Mouse (Mus musculus): Measurements from ENCODE around the gene Washc4. TPM values are rescaled to one million over a fixed set of nuclear protein-coding genes. Genes with fewer than 3 reads are reported as not detected.

Washc4 gene
- total RNA-seq, 1 experiment from 2014 or later: 57.4 TPM

GRCm38 (mm10) chr10:83590801-83591200 is 47.2 kb downstream of the Washc4 start:
- ATAC-seq (replicated peaks; ENCODE audit: insufficient number of reproducible peaks, low FRiP score, low TSS enrichment, poor library complexity, severe bottlenecking): no peak

DNA sequence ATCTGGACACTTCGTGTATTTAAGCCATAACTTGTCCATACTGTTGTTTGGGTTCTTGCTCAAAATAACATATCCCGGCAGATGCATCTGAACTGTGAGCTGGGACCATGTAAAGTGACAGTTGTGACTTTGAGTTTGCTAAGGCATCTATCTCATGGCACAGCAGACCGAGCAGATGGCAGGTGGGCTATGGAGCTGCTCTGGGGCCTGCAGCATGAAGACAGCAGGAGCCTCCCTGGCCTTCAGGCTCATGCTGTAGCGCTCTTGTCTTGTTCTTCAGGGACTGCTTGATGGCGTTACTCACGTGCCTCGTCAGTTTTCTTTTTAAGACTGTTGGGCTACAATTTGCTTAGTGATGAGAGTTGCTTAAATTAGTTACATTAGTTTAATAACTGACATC is 49.1 kb downstream of the Washc4 start:
- no peak for ATAC-seq (replicated peaks; ENCODE audit: insufficient number of reproducible peaks, low FRiP score, low TSS enrichment, poor library complexity, severe bottlenecking)

GRCm38 (mm10) chr10:83594526-83594925 is 51.0 kb downstream of the Washc4 start:
- ATAC-seq (replicated peaks; ENCODE audit: insufficient number of reproducible peaks, low FRiP score, low TSS enrichment, poor library complexity, severe bottlenecking): no peak

GRCm38 (mm10) chr10:83600650-83601049 is 57.1 kb downstream of the Washc4 start:
- no peak for ATAC-seq (replicated peaks; ENCODE audit: insufficient number of reproducible peaks, low FRiP score, low TSS enrichment, poor library complexity, severe bottlenecking)

- ATAC-seq (replicated peaks; ENCODE audit: insufficient number of reproducible peaks, low FRiP score, low TSS enrichment, poor library complexity, severe bottlenecking): no peak
Measured at GRCm38 (mm10) chr10:83603956-83604564, 60.5 kb downstream of the Washc4 start.

- no peak for ATAC-seq (replicated peaks; ENCODE audit: insufficient number of reproducible peaks, low FRiP score, low TSS enrichment, poor library complexity, severe bottlenecking)
Measured at GRCm38 (mm10) chr10:83605637-83606183, 62.2 kb downstream of the Washc4 start.

DNA sequence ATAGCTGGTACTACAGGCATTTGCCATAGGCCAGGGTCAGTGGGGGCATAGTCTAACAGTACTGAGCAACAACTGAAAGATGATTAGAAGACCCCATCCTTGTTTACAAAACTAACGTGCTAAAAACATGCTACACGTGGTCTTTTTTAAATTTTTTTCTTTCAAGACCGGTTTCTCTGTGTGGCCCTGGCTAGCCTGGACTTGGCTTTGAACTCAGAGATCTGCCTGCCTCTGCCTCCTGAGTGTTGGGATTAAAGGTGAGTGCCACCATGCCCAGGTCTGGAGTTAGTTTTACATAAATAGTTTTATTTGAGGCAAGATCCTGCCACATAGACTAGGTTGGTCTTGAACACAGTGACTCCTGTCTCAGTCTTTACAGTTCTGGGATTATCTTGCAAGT is 63.6 kb downstream of the Washc4 start:
- no peak for ATAC-seq (replicated peaks; ENCODE audit: insufficient number of reproducible peaks, low FRiP score, low TSS enrichment, poor library complexity, severe bottlenecking)

DNA sequence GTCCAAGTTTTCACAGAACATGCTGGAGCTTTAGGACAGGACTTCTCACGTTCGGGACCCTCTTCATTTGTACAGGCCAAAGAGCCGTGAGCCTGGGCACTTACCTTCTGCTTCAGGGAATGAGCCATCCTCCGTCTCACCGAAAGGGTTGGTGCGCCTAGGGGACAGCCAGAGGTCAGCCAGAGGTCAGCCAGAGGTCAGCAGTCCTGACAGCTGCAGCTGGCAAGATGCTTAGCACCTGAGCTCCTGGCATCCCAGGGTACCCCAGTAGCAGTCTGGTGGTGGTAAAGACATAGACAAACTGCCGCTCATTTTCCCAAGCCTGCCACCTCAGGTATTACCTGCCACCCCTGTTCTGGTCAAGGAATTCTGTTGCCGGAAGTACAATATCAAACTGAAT is 65.0 kb downstream of the Washc4 start:
- no peak for ATAC-seq (replicated peaks; ENCODE audit: insufficient number of reproducible peaks, low FRiP score, low TSS enrichment, poor library complexity, severe bottlenecking)

GRCm38 (mm10) chr10:83610518-83610917 is 67.0 kb downstream of the Washc4 start:
- ATAC-seq (replicated peaks; ENCODE audit: insufficient number of reproducible peaks, low FRiP score, low TSS enrichment, poor library complexity, severe bottlenecking): no peak

DNA sequence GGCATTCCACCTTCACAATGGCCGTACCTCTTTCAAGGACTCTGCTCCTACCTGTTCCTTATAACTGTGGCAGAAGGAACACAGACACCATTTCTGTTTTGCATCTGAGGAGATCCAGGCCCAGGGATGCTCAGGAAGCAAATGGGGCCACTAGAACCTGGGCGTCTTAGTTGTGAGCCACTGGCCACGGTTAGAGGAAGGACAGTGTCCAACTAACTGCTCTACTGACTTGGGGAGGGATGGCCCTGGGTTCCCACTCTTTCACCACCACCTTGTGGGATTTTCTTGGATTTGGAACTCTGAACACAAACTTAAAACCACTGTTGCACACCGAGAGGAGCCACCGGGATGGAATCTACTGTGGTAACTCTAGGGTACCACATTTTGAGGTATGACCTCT is 68.3 kb downstream of the Washc4 start:
- ATAC-seq (replicated peaks; ENCODE audit: insufficient number of reproducible peaks, low FRiP score, low TSS enrichment, poor library complexity, severe bottlenecking): no peak

DNA sequence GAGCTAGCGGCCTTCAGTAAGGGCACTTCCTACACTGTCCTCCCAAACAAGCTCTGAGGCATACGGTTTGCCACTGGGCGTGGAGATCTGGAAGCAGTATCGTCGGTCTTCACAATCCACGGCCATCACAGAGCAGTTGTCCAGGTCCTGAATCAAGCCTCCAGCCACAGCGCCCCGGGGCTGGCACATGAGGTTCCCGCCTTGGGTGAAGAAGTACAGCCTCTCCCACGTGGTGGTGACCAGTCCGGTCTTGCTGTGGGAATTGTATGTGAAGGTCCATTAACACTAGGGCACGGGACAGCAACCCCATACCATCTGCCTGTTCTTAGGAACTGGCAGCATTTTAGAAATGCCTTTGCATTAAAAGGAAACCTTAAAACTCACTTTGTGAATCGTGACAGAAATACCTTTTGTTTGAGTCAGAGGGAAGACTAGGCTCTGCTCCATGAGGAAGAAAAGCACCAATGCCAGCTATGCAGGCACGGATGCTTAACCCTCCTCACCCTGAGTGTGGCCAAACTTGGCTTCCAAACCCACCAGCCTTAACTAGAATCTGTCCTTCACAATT is 69.2 kb downstream of the Washc4 start:
- ATAC-seq (replicated peaks; ENCODE audit: insufficient number of reproducible peaks, low FRiP score, low TSS enrichment, poor library complexity, severe bottlenecking): no peak

DNA sequence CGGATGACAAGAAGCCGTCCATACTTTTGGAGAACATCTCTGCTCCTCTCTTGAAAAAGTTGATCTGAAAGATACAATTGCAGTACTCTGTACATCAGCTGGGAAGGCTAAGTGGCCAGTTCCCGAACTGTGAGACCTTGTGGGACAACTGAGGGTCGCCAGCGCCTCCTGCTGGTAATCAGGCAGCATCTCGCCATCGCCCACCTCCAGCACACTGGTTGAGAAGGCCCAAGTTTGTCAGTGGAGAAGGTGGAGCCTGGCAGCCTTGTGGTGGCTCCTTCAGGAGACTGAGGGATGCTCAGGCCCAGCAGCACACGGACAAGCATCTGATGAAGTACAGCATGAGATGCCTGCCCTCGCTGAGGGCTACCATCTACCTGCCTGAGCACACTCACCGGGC is 73.8 kb downstream of the Washc4 start:
- 0 out of 2 replicates have a peak, but pooled peaks have one; percentile 23 for ATAC-seq (replicated peaks; ENCODE audit: insufficient number of reproducible peaks, low FRiP score, low TSS enrichment, poor library complexity, severe bottlenecking)

DNA sequence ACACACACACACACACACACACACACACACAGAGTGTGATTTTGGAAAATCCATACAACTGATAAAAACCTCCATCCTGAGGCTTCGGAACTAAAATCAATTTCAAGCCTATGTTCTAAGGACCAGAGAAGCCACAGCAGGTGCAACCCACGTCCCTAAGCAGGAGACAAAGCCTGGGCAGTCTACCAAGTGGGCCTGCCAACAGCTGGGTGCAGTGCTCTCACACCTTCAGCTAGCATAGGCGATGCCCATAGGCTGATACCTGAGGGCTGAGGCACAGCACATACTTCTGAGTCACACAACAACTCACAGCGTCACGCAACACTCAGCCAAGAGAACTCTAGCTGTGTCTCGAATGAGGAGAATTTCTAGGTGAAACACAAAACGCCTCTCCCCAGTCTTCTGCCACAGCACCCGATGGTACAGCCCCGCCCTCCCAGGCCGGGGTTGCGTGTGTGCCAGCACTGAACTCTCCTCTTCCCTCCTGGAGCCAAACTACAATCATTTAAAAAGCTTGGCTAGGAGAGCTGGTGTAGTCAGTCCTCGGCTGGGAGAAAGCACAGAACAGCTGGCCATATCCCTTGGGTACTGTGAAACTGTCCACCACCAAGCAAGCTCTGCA is 75.4 kb downstream of the Washc4 start:
- no peak for ATAC-seq (replicated peaks; ENCODE audit: insufficient number of reproducible peaks, low FRiP score, low TSS enrichment, poor library complexity, severe bottlenecking)

- no peak for ATAC-seq (replicated peaks; ENCODE audit: insufficient number of reproducible peaks, low FRiP score, low TSS enrichment, poor library complexity, severe bottlenecking)
Measured at GRCm38 (mm10) chr10:83620350-83621055, 77.0 kb downstream of the Washc4 start.

DNA sequence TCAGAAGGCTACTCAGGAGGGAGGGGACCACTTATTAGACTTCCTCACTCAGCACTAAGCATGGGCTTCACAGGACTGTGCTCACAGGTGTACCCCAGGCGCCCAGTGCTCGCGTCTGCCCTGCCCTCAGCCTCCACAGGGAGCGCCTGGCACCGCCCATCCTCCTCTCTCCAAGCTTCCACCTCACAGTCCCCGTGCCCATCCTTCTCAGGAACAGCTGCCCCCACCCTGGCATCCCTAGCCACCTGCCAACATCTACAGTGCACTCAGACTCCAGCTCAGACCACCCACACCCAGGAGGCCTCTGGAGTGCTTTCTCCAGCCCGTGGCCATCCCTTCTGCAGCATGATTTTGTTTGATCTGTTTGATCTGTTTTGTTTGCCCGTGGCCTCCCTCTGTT is 80.5 kb downstream of the Washc4 start:
- no peak for ATAC-seq (replicated peaks; ENCODE audit: insufficient number of reproducible peaks, low FRiP score, low TSS enrichment, poor library complexity, severe bottlenecking)

- ATAC-seq (replicated peaks; ENCODE audit: insufficient number of reproducible peaks, low FRiP score, low TSS enrichment, poor library complexity, severe bottlenecking): no peak
Measured at GRCm38 (mm10) chr10:83624841-83625240, 81.3 kb downstream of the Washc4 start.

DNA sequence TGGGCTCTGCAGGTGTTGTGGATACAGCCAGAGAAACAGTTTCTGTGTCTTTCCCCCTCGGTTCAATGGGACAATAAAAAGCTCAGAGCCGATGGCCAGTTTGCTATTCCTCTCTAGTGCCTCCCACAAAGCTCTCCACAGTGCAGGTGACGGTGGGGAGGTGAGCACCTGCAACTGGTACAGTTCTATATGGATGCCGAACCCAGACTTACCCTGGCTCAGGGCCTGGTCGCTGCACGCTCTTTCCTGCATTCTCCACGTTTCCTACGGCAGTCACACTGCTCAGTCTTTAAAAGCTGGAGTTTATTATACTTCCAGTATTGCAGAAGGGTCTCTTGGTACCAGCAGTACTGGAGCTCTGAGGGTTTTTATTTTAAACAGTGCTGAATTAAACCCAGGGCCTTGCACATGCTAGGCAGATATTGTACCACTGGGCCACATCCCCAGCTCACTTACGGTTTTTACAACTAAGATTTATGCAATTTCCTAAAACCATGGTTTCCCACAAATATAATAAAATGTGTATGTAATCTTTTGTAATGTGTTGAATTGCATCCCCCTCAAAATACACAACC is 83.6 kb downstream of the Washc4 start:
- no peak for ATAC-seq (replicated peaks; ENCODE audit: insufficient number of reproducible peaks, low FRiP score, low TSS enrichment, poor library complexity, severe bottlenecking)

- no peak for ATAC-seq (replicated peaks; ENCODE audit: insufficient number of reproducible peaks, low FRiP score, low TSS enrichment, poor library complexity, severe bottlenecking)
Measured at GRCm38 (mm10) chr10:83628241-83628640, 84.7 kb downstream of the Washc4 start.

DNA sequence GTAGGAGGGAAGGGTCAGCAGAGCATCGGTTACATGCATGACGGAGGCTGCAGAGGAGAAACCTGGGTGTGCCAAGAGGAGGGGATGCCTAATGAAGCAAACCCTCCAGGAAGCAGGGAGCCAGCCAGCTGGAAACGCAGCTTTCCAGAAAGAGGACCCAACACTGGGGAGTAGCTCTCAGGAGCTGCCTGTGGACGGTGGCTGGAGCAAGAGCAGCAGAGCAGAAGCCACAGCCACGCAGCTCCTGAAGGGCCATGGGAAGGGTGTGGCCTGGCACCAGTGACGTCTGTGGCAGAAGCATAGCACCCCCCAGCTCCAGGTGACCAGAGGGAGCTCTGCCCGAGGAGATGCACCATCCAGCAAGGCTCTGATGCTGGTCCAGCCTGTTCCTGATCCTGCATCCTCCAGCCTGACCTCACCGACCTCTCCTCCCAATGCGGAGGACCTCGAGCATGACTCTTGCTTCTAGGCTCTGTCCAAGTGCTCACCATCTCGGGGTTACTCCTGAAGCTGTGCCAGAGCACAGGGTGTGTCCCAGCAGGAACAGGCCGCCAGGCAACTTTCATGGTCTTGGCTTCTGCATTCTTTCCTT is 85.7 kb downstream of the Washc4 start:
- no peak for ATAC-seq (replicated peaks; ENCODE audit: insufficient number of reproducible peaks, low FRiP score, low TSS enrichment, poor library complexity, severe bottlenecking)
